Mouse (Mus musculus) lung, embryonic 15.5 days (tissue): ENCODE data around the gene Ccdc85b. TPM values are rescaled to one million over a fixed set of nuclear protein-coding genes. Genes with fewer than 3 reads are reported as not detected.

Experiments
- polyA plus RNA-seq: library from polyadenylated mRNA; unstranded; fragments of >200 nt; fragmentation: Nextera tagmentation; extraction: Ambion mirVana; gene quantifications from 2 replicates; pipeline ENCODE4 v1.2.1, GENCODE M21; 2015

The Ccdc85b gene
- polyA plus RNA-seq, 1 experiment from 2014 or later: 12.1 TPM

Other genes starting within 250 kb of the Ccdc85b start
- gene Pacs1, start 184.8 kb downstream of the Ccdc85b start, polyA plus RNA-seq: 20.6 and 21.4 TPM in 2 replicates
- gene Sf3b2, start 162.4 kb downstream of the Ccdc85b start, polyA plus RNA-seq: 320 and 328 TPM in 2 replicates
- 1.7 and 2.4 TPM in 2 replicates for gene Gal3st3, start 159.6 kb downstream of the Ccdc85b start, polyA plus RNA-seq
- gene Catsper1, start 122.2 kb downstream of the Ccdc85b start, polyA plus RNA-seq: not detected in 2 replicates
- gene Cst6, start 108.3 kb downstream of the Ccdc85b start, polyA plus RNA-seq: 0.60 and 0.69 TPM in 2 replicates
- gene Eif1ad, start 91.2 kb downstream of the Ccdc85b start, polyA plus RNA-seq: 61.5 and 61.8 TPM in 2 replicates
- gene Banf1, start 90.7 kb downstream of the Ccdc85b start, polyA plus RNA-seq: 466 and 504 TPM in 2 replicates
- gene Sart1, start 69.2 kb downstream of the Ccdc85b start, polyA plus RNA-seq: 67.1 and 81.7 TPM in 2 replicates
- gene Tsga10ip, start 55.4 kb downstream of the Ccdc85b start, polyA plus RNA-seq: 0.59 and 0.79 TPM in 2 replicates
- gene Drap1, start 32.9 kb downstream of the Ccdc85b start, polyA plus RNA-seq: 243 and 268 TPM in 2 replicates
- gene AI837181, start 32.8 kb downstream of the Ccdc85b start, polyA plus RNA-seq: 56.5 and 58.6 TPM in 2 replicates
- not detected in 2 replicates for gene Fosl1, start 10.3 kb downstream of the Ccdc85b start, polyA plus RNA-seq
- gene Fibp, start 2.7 kb upstream of the Ccdc85b start, polyA plus RNA-seq: 101 and 117 TPM in 2 replicates
- 1.9 and 3.3 TPM in 2 replicates for gene Ctsw, start 10.6 kb upstream of the Ccdc85b start, polyA plus RNA-seq
- 198 and 208 TPM in 2 replicates for gene Efemp2, start 16.1 kb upstream of the Ccdc85b start, polyA plus RNA-seq
- 40.2 and 43.9 TPM in 2 replicates for gene Mus81, start 30.5 kb upstream of the Ccdc85b start, polyA plus RNA-seq
- gene Cfl1, start 32.6 kb upstream of the Ccdc85b start, polyA plus RNA-seq: 2,855 and 2,978 TPM in 2 replicates
- gene 1700020D05Rik, start 45.9 kb upstream of the Ccdc85b start, polyA plus RNA-seq: 0.20 TPM in 1 of 2 replicates, not detected in the other
- 5.8 and 7.4 TPM in 2 replicates for gene Snx32, start 52.6 kb upstream of the Ccdc85b start, polyA plus RNA-seq
- gene Ovol1, start 102.8 kb upstream of the Ccdc85b start, polyA plus RNA-seq: 2.1 and 2.2 TPM in 2 replicates
- gene Ap5b1, start 110.1 kb upstream of the Ccdc85b start, polyA plus RNA-seq: 5.7 and 5.9 TPM in 2 replicates
- 143 and 153 TPM in 2 replicates for gene Rnaseh2c, start 144.0 kb upstream of the Ccdc85b start, polyA plus RNA-seq
- 51.9 and 54.4 TPM in 2 replicates for gene Kat5, start 152.3 kb upstream of the Ccdc85b start, polyA plus RNA-seq
- 52.7 and 53.8 TPM in 2 replicates for gene Rela, start 179.6 kb upstream of the Ccdc85b start, polyA plus RNA-seq
- 44.7 and 48.0 TPM in 2 replicates for gene Sipa1, start 205.8 kb upstream of the Ccdc85b start, polyA plus RNA-seq
- gene Map3k11, start 230.8 kb upstream of the Ccdc85b start, polyA plus RNA-seq: 44.1 and 45.2 TPM in 2 replicates
- 18.2 and 20.9 TPM in 2 replicates for gene Pcnx3, start 231.0 kb upstream of the Ccdc85b start, polyA plus RNA-seq
- gene Kcnk7, start 246.5 kb upstream of the Ccdc85b start, polyA plus RNA-seq: 0.69 TPM in 1 of 2 replicates, not detected in the other